Comparison of ENCODE assay signal across 15 mouse cellular contexts in the genomic region with DNA sequence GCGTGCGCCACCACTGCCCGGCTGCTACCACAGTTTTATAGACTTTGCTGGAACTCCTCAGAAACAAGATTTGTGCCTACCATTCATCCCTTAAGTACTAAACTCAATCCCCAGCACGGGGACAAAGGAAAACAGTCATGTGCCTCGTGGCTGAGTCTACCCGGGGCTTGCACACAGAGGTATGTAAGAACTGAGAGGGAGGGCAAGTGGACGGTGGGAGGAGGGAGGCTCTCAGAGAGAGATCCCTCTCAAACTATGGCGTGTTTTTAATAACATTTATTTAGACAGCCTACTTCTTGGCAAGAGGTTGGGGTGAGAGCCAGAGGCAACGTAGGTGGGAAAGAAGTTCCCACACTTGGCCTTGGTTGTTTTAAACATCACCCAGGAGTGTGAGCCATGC.
"Had no signal": no experiment of that assay in that cellular context is flagged by ENCODE, and none has a peak within 500 bp of the region (broad histone marks: within the 10 kb centered on the region; RNA-seq: fewer than 3 reads in every experiment).

No protein-coding gene starts in this region.

- H3K27me3 ChIP-seq: limb, embryonic 12.5 days; liver, embryonic 13.5 days; neural tube, embryonic 12.5 days; stomach, embryonic 15.5 days had no signal

- H3K4me3 ChIP-seq: left cerebral cortex, adult 2 months; limb, embryonic 12.5 days; liver, embryonic 13.5 days; neural tube, embryonic 12.5 days; stomach, embryonic 15.5 days had no signal

- H3K36me3 ChIP-seq: limb, embryonic 12.5 days; liver, embryonic 13.5 days; neural tube, embryonic 12.5 days; stomach, embryonic 15.5 days had no signal

- H3K9me3 ChIP-seq: limb, embryonic 12.5 days; liver, embryonic 13.5 days; neural tube, embryonic 12.5 days; stomach, embryonic 15.5 days had no signal

- H3K27ac ChIP-seq: hindbrain, embryonic 14.5 days; left cerebral cortex, adult 2 months; limb, embryonic 12.5 days; liver, embryonic 13.5 days; neural tube, embryonic 12.5 days; stomach, embryonic 15.5 days had no signal

- DNase-seq: kidney, adult 9 months; kidney, postnatal 10 days; kidney, postnatal 4 days; liver; liver, embryonic 13.5 days; liver, postnatal 0 days; midbrain, embryonic 14.5 days; right cerebral cortex, postnatal 14 days; thymus, postnatal 4 days had no signal

- H3K9ac ChIP-seq: hindbrain, embryonic 14.5 days; limb, embryonic 12.5 days; liver, embryonic 13.5 days; liver, postnatal 0 days; neural tube, embryonic 12.5 days; stomach, embryonic 15.5 days had no signal

- H3K4me2 ChIP-seq: hindbrain, embryonic 14.5 days; limb, embryonic 12.5 days; liver, embryonic 13.5 days; neural tube, embryonic 12.5 days; stomach, embryonic 15.5 days had no signal

- ATAC-seq: intestine, embryonic 16.5 days; liver, postnatal 0 days had no signal
